Mouse (Mus musculus) myocyte (in vitro differentiated cells): ENCODE measurements at regions not wholly inside any gene's neighbourhood (a gene's known extent, or its start where the extent isn't known, plus 50 kb on each side); places are given as distances from the start of the nearest gene placed in this dataset.
A peak's percentile ranks its signal among the peaks of the same experiment; 100 is the strongest.

Experiments
- H3K27me3 ChIP-seq: one replicate; pipeline ENCODE4 v1.6.1; 2011; ENCODE audit not compliant: control insufficient read depth, insufficient read depth, insufficient read length
- H3K36me3 ChIP-seq: one replicate; pipeline ENCODE4 v1.6.1; 2011; ENCODE audit not compliant: control insufficient read depth, insufficient read depth
- H3K4me2 ChIP-seq: one replicate; pipeline ENCODE4 v1.6.1; 2011; ENCODE audit warnings: low read depth, control low read depth
- H3K4me3 ChIP-seq: one replicate; pipeline ENCODE4 v1.5.1; 2011; ENCODE audit warnings: mild to moderate bottlenecking, control low read depth, moderate library complexity
- H3K79me2 ChIP-seq: one replicate; pipeline ENCODE4 v1.6.1; 2011; ENCODE audit not compliant: control insufficient read depth, insufficient read depth
- H3ac ChIP-seq: one replicate; pipeline ENCODE4 v1.6.1; 2011; ENCODE audit not compliant: control insufficient read depth, insufficient read length
- CEBPB ChIP-seq: IDR thresholded peaks from 2 replicates; pipeline ENCODE4 v1.6.1; 2011; ENCODE audit warnings: mild to moderate bottlenecking, moderate library complexity; ENCODE audit not compliant: poor library complexity, insufficient read depth, severe bottlenecking
- E2F4 ChIP-seq: IDR thresholded peaks from one replicate; pipeline ENCODE4 v1.6.1; 2011; ENCODE audit warnings: mild to moderate bottlenecking, control low read depth, moderate library complexity; ENCODE audit not compliant: insufficient read depth
- MAX ChIP-seq: IDR thresholded peaks from one replicate; pipeline ENCODE4 v1.6.1; 2011; ENCODE audit warnings: low read depth, mild to moderate bottlenecking, control low read depth
- MYOD1 ChIP-seq, 3 experiments: IDR thresholded peaks; one replicate each; pipeline ENCODE4 v1.6.1; 2011; ENCODE audit warnings: control low read depth in 2 of 3, low read depth in 2 of 3, mild to moderate bottlenecking in 2 of 3, moderate library complexity in 1 of 3; ENCODE audit not compliant: insufficient read length in 2 of 3, control insufficient read depth in 1 of 3
- MYOG ChIP-seq, 3 experiments: IDR thresholded peaks; one replicate each; pipeline ENCODE4 v1.6.1; 2011; ENCODE audit warnings: control low read depth in 2 of 3, low read depth in 2 of 3, mild to moderate bottlenecking in 2 of 3; ENCODE audit not compliant: insufficient read length in 2 of 3, control insufficient read depth in 1 of 3, insufficient read depth in 1 of 3
- POLR2A ChIP-seq: IDR thresholded peaks from one replicate; pipeline ENCODE4 v1.6.1; 2011; ENCODE audit warnings: low read depth, mild to moderate bottlenecking, control low read depth, moderate library complexity; ENCODE audit not compliant: insufficient read length
- POLR2AphosphoS2 ChIP-seq: IDR thresholded peaks from one replicate; pipeline ENCODE4 v1.6.1; 2011; ENCODE audit warnings: low read depth, control low read depth; ENCODE audit not compliant: insufficient read length
- REST ChIP-seq: IDR thresholded peaks from one replicate; pipeline ENCODE4 v1.6.1; 2011; ENCODE audit warnings: mild to moderate bottlenecking, control low read depth, moderate library complexity; ENCODE audit not compliant: insufficient read depth, insufficient read length
- SRF ChIP-seq: IDR thresholded peaks from one replicate; pipeline ENCODE4 v1.6.1; 2011; ENCODE audit warnings: low read depth; ENCODE audit not compliant: control insufficient read depth, insufficient read length
- TCF12 ChIP-seq: IDR thresholded peaks from one replicate; pipeline ENCODE4 v1.6.1; 2011; ENCODE audit warnings: mild to moderate bottlenecking, control low read depth; ENCODE audit not compliant: poor library complexity, insufficient read depth, severe bottlenecking
- TCF3 ChIP-seq: IDR thresholded peaks from one replicate; pipeline ENCODE4 v1.6.1; 2011; ENCODE audit warnings: low read depth, control low read depth; ENCODE audit not compliant: insufficient read length
- USF1 ChIP-seq: IDR thresholded peaks from one replicate; pipeline ENCODE4 v1.6.1; 2011; ENCODE audit warnings: low read depth, mild to moderate bottlenecking, control low read depth, moderate library complexity

GRCm38 (mm10) chr10:125768281-125768680 is 197.7 kb upstream of the Lrig3 start:
- H3K4me2 ChIP-seq: no peak overlapping the region
- no peak overlapping the region for H3K4me3 ChIP-seq
- no peaks in the 10 kb centered on the region for H3K27me3 ChIP-seq
- no peaks in the 10 kb centered on the region for H3K36me3 ChIP-seq
- H3K79me2 ChIP-seq: no peaks in the 10 kb centered on the region
- no peak overlapping the region for H3ac ChIP-seq
- TF ChIP-seq TCF12 (no peak), MYOD1 (IDR thresholded peaks at IDR 0.05; ENCODE audit: control insufficient read depth in 1 of 3, insufficient read length in 2 of 3, low read depth in 2 of 3) (no peak), CEBPB (no peak), POLR2A (no peak)

GRCm38 (mm10) chr10:125773541-125773940 is 192.4 kb upstream of the Lrig3 start:
- Histone ChIP-seq H3K27me3 (no peaks in the 10 kb centered on the region), H3ac (no peak overlapping the region), H3K4me2 (no peak overlapping the region), H3K36me3 (no peaks in the 10 kb centered on the region), H3K79me2 (no peaks in the 10 kb centered on the region), H3K4me3 (no peak overlapping the region)
- TF ChIP-seq TCF3 (no peak), CEBPB (no peak), USF1 (no peak), POLR2A (no peak), MYOG (IDR thresholded peaks at IDR 0.05; ENCODE audit: control insufficient read depth in 1 of 3, insufficient read depth in 1 of 3, insufficient read length in 2 of 3, low read depth in 2 of 3) (no peak), POLR2AphosphoS2 (no peak), SRF (no peak), E2F4 (no peak), MYOD1 (IDR thresholded peaks at IDR 0.05; ENCODE audit: control insufficient read depth in 1 of 3, insufficient read length in 2 of 3, low read depth in 2 of 3) (no peak), MAX (no peak), REST (no peak)

GRCm38 (mm10) chr10:125782486-125782885 is 183.5 kb upstream of the Lrig3 start:
- no peaks in the 10 kb centered on the region for H3K79me2 ChIP-seq
- no peaks in the 10 kb centered on the region for H3K27me3 ChIP-seq
- H3K36me3 ChIP-seq: no peaks in the 10 kb centered on the region

GRCm38 (mm10) chr10:125784896-125785295 is 181.1 kb upstream of the Lrig3 start:
- TF ChIP-seq POLR2A (no peak), POLR2AphosphoS2 (no peak), TCF12 (no peak), MAX (no peak), CEBPB (no peak), USF1 (no peak), E2F4 (no peak)
- Histone ChIP-seq H3K36me3 (no peaks in the 10 kb centered on the region), H3K27me3 (no peaks in the 10 kb centered on the region), H3K79me2 (no peaks in the 10 kb centered on the region), H3ac (no peak overlapping the region), H3K4me2 (peak overlapping the region; percentile 59), H3K4me3 (no peak overlapping the region)

More at GRCm38 (mm10) chr10:125782486-125782885, 183.5 kb upstream of the Lrig3 start:
- no peak overlapping the region for H3K4me2 ChIP-seq
- no peak overlapping the region for H3K4me3 ChIP-seq
- no peak overlapping the region for H3ac ChIP-seq
- TF ChIP-seq POLR2AphosphoS2: no peak
- no peak for TF ChIP-seq USF1
- TF ChIP-seq TCF12: no peak
- no peak for TF ChIP-seq REST
- no peak for TF ChIP-seq MAX
- TF ChIP-seq MYOG (IDR thresholded peaks at IDR 0.05; ENCODE audit: control insufficient read depth in 1 of 3, insufficient read depth in 1 of 3, insufficient read length in 2 of 3, low read depth in 2 of 3): no peak
- no peak for TF ChIP-seq POLR2A
- TF ChIP-seq CEBPB: no peak
- TF ChIP-seq E2F4: no peak
- TF ChIP-seq MYOD1 (IDR thresholded peaks at IDR 0.05; ENCODE audit: control insufficient read depth in 1 of 3, insufficient read length in 2 of 3, low read depth in 2 of 3): no peak
- no peak for TF ChIP-seq TCF3
- no peak for TF ChIP-seq SRF

GRCm38 (mm10) chr10:125785448-125786196 is 180.3 kb upstream of the Lrig3 start:
- Histone ChIP-seq H3K79me2 (no peaks in the 10 kb centered on the region), H3K36me3 (no peaks in the 10 kb centered on the region), H3ac (no peak overlapping the region), H3K4me2 (peak overlapping the region; percentile 59), H3K4me3 (no peak overlapping the region), H3K27me3 (no peaks in the 10 kb centered on the region)
- no peak for TF ChIP-seq POLR2A
- no peak for TF ChIP-seq MYOG (IDR thresholded peaks at IDR 0.05; ENCODE audit: control insufficient read depth in 1 of 3, insufficient read depth in 1 of 3, insufficient read length in 2 of 3, low read depth in 2 of 3)
- no peak for TF ChIP-seq SRF
- no peak for TF ChIP-seq REST
